Mouse (Mus musculus) hindbrain, embryonic 14.5 days (tissue): ENCODE data around the gene Baz2a. TPM values are rescaled to one million over a fixed set of nuclear protein-coding genes. Genes with fewer than 3 reads are reported as not detected.

Experiments used
- ATAC-seq: fragments of 200-750 bp; cut with Nextera tagmentation; 2 replicates; pipeline ENCODE4 v1.8.0; 2017; ENCODE audit warnings: moderate number of reproducible peaks, mild to moderate bottlenecking, moderate TSS enrichment, moderate library complexity; ENCODE audit not compliant: low FRiP score
- DNase-seq: peaks from one replicate; pipeline ENCODE4 v3.0.0-alpha.2; 2015; ENCODE audit warnings: low spot score
- H3K27ac ChIP-seq: fragments of 300-500 bp; sonication (generic); 2 replicates; pipeline ENCODE4 v1.5.1; 2014; ENCODE audit warnings: mild to moderate bottlenecking, moderate library complexity
- H3K27me3 ChIP-seq: fragments of 300-500 bp; sonication (generic); 2 replicates; pipeline ENCODE4 v1.6.1; 2014; ENCODE audit warnings: mild to moderate bottlenecking, low read length, mixed read lengths; ENCODE audit not compliant: control insufficient read depth, insufficient read depth
- H3K36me3 ChIP-seq: fragments of 300-500 bp; sonication (generic); replicated peaks from 2 replicates; pipeline ENCODE4 v1.6.1; 2014; ENCODE audit not compliant: control insufficient read depth, insufficient read depth
- H3K4me1 ChIP-seq: fragments of 300-500 bp; sonication (generic); replicated peaks from 2 replicates; pipeline ENCODE4 v1.6.1; 2014; ENCODE audit warnings: antibody characterized with exemption, low read length, mixed read lengths; ENCODE audit not compliant: control insufficient read depth, insufficient read depth
- H3K4me2 ChIP-seq: fragments of 300-500 bp; sonication (generic); replicated peaks from 2 replicates; pipeline ENCODE4 v1.6.1; 2014; ENCODE audit warnings: mild to moderate bottlenecking, moderate library complexity
- H3K4me3 ChIP-seq: fragments of 300-500 bp; sonication (generic); replicated peaks from 2 replicates; pipeline ENCODE4 v1.5.1; 2014; ENCODE audit warnings: mild to moderate bottlenecking, low read length
- H3K9ac ChIP-seq: fragments of 300-500 bp; sonication (generic); 2 replicates; pipeline ENCODE4 v1.6.1; 2014
- H3K9me3 ChIP-seq: fragments of 300-500 bp; sonication (generic); 2 replicates; pipeline ENCODE4 v1.6.1; 2016; ENCODE audit warnings: low read length; ENCODE audit not compliant: control insufficient read depth
- WGBS: fragments of 180-500 bp; shearing (Covaris S2); extraction: QIAGEN DNeasy Blood & Tissue Kit; methylation state at CpG from one replicate; pipeline ENCODE4 v1.1.7; 2014; 5-methylcytosine and 5-hydroxymethylcytosine counted together
- polyA plus RNA-seq: library from polyadenylated mRNA; unstranded; fragments of >200 nt; fragmentation: Nextera tagmentation; extraction: Ambion mirVana; gene quantifications from 2 replicates; pipeline ENCODE4 v1.2.1, GENCODE M21; 2014

Gene Baz2a
- polyA plus RNA-seq, 1 experiment from 2014 or later: 19.0 TPM

- Histone ChIP-seq H3K36me3 (peaks cover 46% of the 10 kb centered on the region), H3K9ac (no peak overlapping the region), H3K4me1 (no peaks in the 10 kb centered on the region), H3K4me3 (no peak overlapping the region), H3K27ac (no peak overlapping the region), H3K4me2 (no peak overlapping the region), H3K9me3 (no peaks in the 10 kb centered on the region), H3K27me3 (no peaks in the 10 kb centered on the region)
- WGBS: 85% methylated on average over 3 of the region's 3 CpGs
- DNase-seq (no peak), ATAC-seq (no peak)
These were observed 39.9 kb downstream of the Baz2a start for GRCm38 (mm10) chr10:128131297-128131696.

GRCm38 (mm10) chr10:128131812-128132211, 40.4 kb downstream of the Baz2a start:
- H3K36me3 ChIP-seq: peaks cover 41% of the 10 kb centered on the region
- H3K9ac ChIP-seq: no peak overlapping the region
- no peak overlapping the region for H3K4me2 ChIP-seq
- H3K27me3 ChIP-seq: no peaks in the 10 kb centered on the region
- H3K9me3 ChIP-seq: no peaks in the 10 kb centered on the region
- H3K27ac ChIP-seq: no peak overlapping the region
- H3K4me1 ChIP-seq: no peaks in the 10 kb centered on the region
- ATAC-seq (no peak), DNase-seq (no peak)
- H3K4me3 ChIP-seq: no peak overlapping the region

GRCm38 (mm10) chr10:128133650-128134332, 42.4 kb downstream of the Baz2a start:
- Histone ChIP-seq H3K36me3 (peaks cover 22% of the 10 kb centered on the region), H3K4me3 (no peak overlapping the region), H3K9ac (peak overlapping the region; percentile 13; the same call in 1 of the 2 replicates), H3K4me1 (no peaks in the 10 kb centered on the region), H3K27me3 (no peaks in the 10 kb centered on the region), H3K4me2 (no peak overlapping the region), H3K27ac (peak overlapping the region; percentile 38; the same call in 1 of the 2 replicates), H3K9me3 (no peaks in the 10 kb centered on the region)
- ATAC-seq (no peak), DNase-seq (no peak)
- WGBS: 30% methylated on average over 13 of the region's 13 CpGs

- no peak for DNase-seq
- Histone ChIP-seq H3K27ac (no peak overlapping the region), H3K4me3 (no peak overlapping the region), H3K4me1 (no peaks in the 10 kb centered on the region), H3K27me3 (no peaks in the 10 kb centered on the region), H3K9me3 (no peaks in the 10 kb centered on the region), H3K36me3 (peaks cover 9% of the 10 kb centered on the region), H3K9ac (no peak overlapping the region), H3K4me2 (no peak overlapping the region)
- no peak for ATAC-seq
- WGBS: 89% methylated on average over 6 of the region's 6 CpGs
These were observed 44.0 kb downstream of the Baz2a start for GRCm38 (mm10) chr10:128135374-128135773.

GRCm38 (mm10) chr10:128140236-128140952, 49.0 kb downstream of the Baz2a start:
- Histone ChIP-seq H3K4me2 (no peak overlapping the region), H3K4me3 (no peak overlapping the region), H3K9ac (no peak overlapping the region), H3K27me3 (no peaks in the 10 kb centered on the region), H3K4me1 (no peaks in the 10 kb centered on the region), H3K36me3 (no peaks in the 10 kb centered on the region; the same call in 1 of the 2 replicates), H3K27ac (no peak overlapping the region), H3K9me3 (no peaks in the 10 kb centered on the region)
- ATAC-seq: no peak
- peak; percentile 66 for DNase-seq
- 68% methylated on average over 12 of the region's 12 CpGs for WGBS

GRCm38 (mm10) chr10:128142165-128142564, 50.8 kb downstream of the Baz2a start:
- Histone ChIP-seq H3K4me3 (no peak overlapping the region), H3K4me2 (no peak overlapping the region), H3K36me3 (no peaks in the 10 kb centered on the region; the same call in 1 of the 2 replicates), H3K27me3 (no peaks in the 10 kb centered on the region), H3K27ac (no peak overlapping the region), H3K9me3 (no peaks in the 10 kb centered on the region), H3K9ac (no peak overlapping the region), H3K4me1 (no peaks in the 10 kb centered on the region)
- no peak for DNase-seq
- WGBS: 75% methylated on average over 2 of the region's 2 CpGs
- ATAC-seq: no peak

- WGBS: 84% methylated on average over 4 of the region's 4 CpGs
- no peaks in the 10 kb centered on the region for H3K27me3 ChIP-seq
- DNase-seq (no peak), ATAC-seq (no peak)
- no peak overlapping the region for H3K4me3 ChIP-seq
- no peak overlapping the region for H3K9ac ChIP-seq
- no peaks in the 10 kb centered on the region for H3K4me1 ChIP-seq
- no peaks in the 10 kb centered on the region for H3K36me3 ChIP-seq
- no peaks in the 10 kb centered on the region for H3K9me3 ChIP-seq
- no peak overlapping the region for H3K27ac ChIP-seq
- no peak overlapping the region for H3K4me2 ChIP-seq
These were observed 52.3 kb downstream of the Baz2a start for GRCm38 (mm10) chr10:128143659-128144058.

GRCm38 (mm10) chr10:128144961-128145360, 53.6 kb downstream of the Baz2a start:
- no peak overlapping the region for H3K4me2 ChIP-seq
- no peaks in the 10 kb centered on the region for H3K4me1 ChIP-seq
- WGBS: 77% methylated on average over 2 of the region's 2 CpGs
- H3K9ac ChIP-seq: no peak overlapping the region
- H3K27ac ChIP-seq: no peak overlapping the region
- no peak for ATAC-seq
- no peaks in the 10 kb centered on the region for H3K9me3 ChIP-seq
- H3K36me3 ChIP-seq: no peaks in the 10 kb centered on the region
- no peaks in the 10 kb centered on the region for H3K27me3 ChIP-seq
- H3K4me3 ChIP-seq: no peak overlapping the region
- no peak for DNase-seq

- H3K4me1 ChIP-seq: no peaks in the 10 kb centered on the region
- no peak overlapping the region for H3K27ac ChIP-seq
- ATAC-seq (no peak), DNase-seq (no peak)
- H3K9ac ChIP-seq: no peak overlapping the region
- no peaks in the 10 kb centered on the region; the same call in 1 of the 2 replicates for H3K36me3 ChIP-seq
- no peak overlapping the region for H3K4me3 ChIP-seq
- H3K27me3 ChIP-seq: no peaks in the 10 kb centered on the region
- H3K9me3 ChIP-seq: no peaks in the 10 kb centered on the region
- WGBS: 95% methylated on average over 5 of the region's 5 CpGs
- H3K4me2 ChIP-seq: no peak overlapping the region
These were observed 57.5 kb downstream of the Baz2a start for GRCm38 (mm10) chr10:128148789-128149365.
